Mouse (Mus musculus): ENCODE data around the gene Sgsh.

The Sgsh gene

GRCm38 (mm10) chr11:119307658-119307867, 47.8 kb downstream of the Sgsh start, which contains the start of gene Card14:
Gene Card14, plus strand, starts transcription at chr11:119307768.
- DNase-seq (ENCODE audit: low read depth, low spot score) = no peak

- DNase-seq (ENCODE audit: low read depth, low spot score) = no peak
Observed at GRCm38 (mm10) chr11:119306762-119307657, 48.3 kb downstream of the Sgsh start.

GRCm38 (mm10) chr11:119304904-119305712, 50.2 kb downstream of the Sgsh start:
- no peak for DNase-seq (ENCODE audit: low read depth, low spot score)

- DNase-seq (ENCODE audit: low read depth, low spot score) = no peak
Observed at GRCm38 (mm10) chr11:119300986-119301385, 54.4 kb downstream of the Sgsh start.

GRCm38 (mm10) chr11:119300246-119300935, 54.9 kb downstream of the Sgsh start:
- no peak for DNase-seq (ENCODE audit: low read depth, low spot score)

GRCm38 (mm10) chr11:119299391-119300245, 55.7 kb downstream of the Sgsh start, which contains the start of gene Eif4a3:
Gene Eif4a3, minus strand, starts transcription at chr11:119300089.
- peak; percentile 96 for DNase-seq (ENCODE audit: low read depth, low spot score)

- DNase-seq (ENCODE audit: low read depth, low spot score) = no peak
Observed at GRCm38 (mm10) chr11:119298917-119299316, 56.4 kb downstream of the Sgsh start.

- no peak for DNase-seq (ENCODE audit: low read depth, low spot score)
Observed at GRCm38 (mm10) chr11:119297996-119298395, 57.3 kb downstream of the Sgsh start.
